Mouse (Mus musculus): ENCODE data around the gene Tcam1. TPM values are rescaled to one million over a fixed set of nuclear protein-coding genes. Genes with fewer than 3 reads are reported as not detected.
"Not testable (repeated sequence)": the region's sequence is repeated elsewhere in the genome, so short reads cannot be mapped to it uniquely, and the experiment has no call there.

Tcam1 gene
- polyA plus RNA-seq (2014; fragmentation: Nextera tagmentation; extraction: Ambion mirVana), result 0.16 and 0.26 TPM in 2 replicates

- DNase-seq (ENCODE audit: low spot score), result peak; percentile 100
- peaks cover 25% of the 10 kb centered on the region for H3K4me1 ChIP-seq (replicated peaks; ENCODE audit: control insufficient read depth, insufficient read depth, low read length)
- H3K36me3 ChIP-seq (ENCODE audit: control insufficient read depth, insufficient read depth, low read length), result no peaks in the 10 kb centered on the region
- 8% methylated on average over 25 of the region's 25 CpGs for WGBS
- no peaks in the 10 kb centered on the region for H3K9me3 ChIP-seq (ENCODE audit: control insufficient read depth, low read length)
- H3K4me2 ChIP-seq (ENCODE audit: low read length), result peak within 1 kb of the TSS; percentile 50
- ATAC-seq (replicated peaks; ENCODE audit: low FRiP score, low TSS enrichment, low read depth), result no peak; the same call in 1 of the 2 replicates
- no peak within 1 kb of the TSS for H3K9ac ChIP-seq (ENCODE audit: low read length)
- H3K27me3 ChIP-seq (replicated peaks; ENCODE audit: control insufficient read depth, insufficient read depth, low read length), result no peaks in the 10 kb centered on the region
- H3K27ac ChIP-seq (ENCODE audit: low read depth), result no peak within 1 kb of the TSS
- peak within 1 kb of the TSS; percentile 18; the same call in 1 of the 2 replicates for H3K4me3 ChIP-seq (ENCODE audit: low read depth, low read length)
Measured at GRCm38 (mm10) chr11:106276454-106276853, at the start of gene Tcam1. TSS of gene Tcam1 (plus strand) at chr11:106276672.

- H3K9ac ChIP-seq (ENCODE audit: low read length); H3K4me3 ChIP-seq (ENCODE audit: low read depth, low read length); ATAC-seq (replicated peaks; ENCODE audit: low FRiP score, low TSS enrichment, low read depth); H3K27ac ChIP-seq (ENCODE audit: low read depth); H3K27me3 ChIP-seq (replicated peaks; ENCODE audit: control insufficient read depth, insufficient read depth, low read length); H3K9me3 ChIP-seq (ENCODE audit: control insufficient read depth, low read length); DNase-seq (ENCODE audit: low spot score); H3K4me1 ChIP-seq (replicated peaks; ENCODE audit: control insufficient read depth, insufficient read depth, low read length); H3K4me2 ChIP-seq (ENCODE audit: low read length): not testable (repeated sequence)
- H3K36me3 ChIP-seq (ENCODE audit: control insufficient read depth, insufficient read depth, low read length), result peaks cover 86% of the 10 kb centered on the region
- 77% methylated on average over 8 of the region's 8 CpGs for WGBS
Measured at GRCm38 (mm10) chr11:106233978-106234377, 42.5 kb upstream of the Tcam1 start.

- Histone ChIP-seq H3K4me1 (replicated peaks; ENCODE audit: control insufficient read depth, insufficient read depth, low read length) (no peaks in the 10 kb centered on the region), H3K27ac (ENCODE audit: low read depth) (no peak overlapping the region), H3K4me2 (ENCODE audit: low read length) (no peak overlapping the region), H3K9me3 (ENCODE audit: control insufficient read depth, low read length) (0 out of 2 replicates have a peak, but pooled peaks cover 3% of the 10 kb centered on the region), H3K9ac (ENCODE audit: low read length) (no peak overlapping the region), H3K36me3 (ENCODE audit: control insufficient read depth, insufficient read depth, low read length) (peaks cover 100% of the 10 kb centered on the region), H3K4me3 (ENCODE audit: low read depth, low read length) (no peak overlapping the region), H3K27me3 (replicated peaks; ENCODE audit: control insufficient read depth, insufficient read depth, low read length) (no peaks in the 10 kb centered on the region)
- DNase-seq (ENCODE audit: low spot score), result peak; percentile 47
- WGBS, result 95% methylated on average over 1 of the region's 1 CpGs
- ATAC-seq (replicated peaks; ENCODE audit: low FRiP score, low TSS enrichment, low read depth), result no peak
Measured at GRCm38 (mm10) chr11:106246834-106247233, 29.6 kb upstream of the Tcam1 start.

GRCm38 (mm10) chr11:106249326-106249725 is 27.1 kb upstream of the Tcam1 start:
- peaks cover 98% of the 10 kb centered on the region for H3K36me3 ChIP-seq (ENCODE audit: control insufficient read depth, insufficient read depth, low read length)
- no peak overlapping the region for H3K9ac ChIP-seq (ENCODE audit: low read length)
- no peak overlapping the region for H3K27ac ChIP-seq (ENCODE audit: low read depth)
- H3K4me3 ChIP-seq (ENCODE audit: low read depth, low read length), result no peak overlapping the region
- peak; percentile 42 for DNase-seq (ENCODE audit: low spot score)
- H3K4me1 ChIP-seq (replicated peaks; ENCODE audit: control insufficient read depth, insufficient read depth, low read length), result no peaks in the 10 kb centered on the region
- H3K27me3 ChIP-seq (replicated peaks; ENCODE audit: control insufficient read depth, insufficient read depth, low read length), result no peaks in the 10 kb centered on the region
- 85% methylated on average over 7 of the region's 7 CpGs for WGBS
- H3K9me3 ChIP-seq (ENCODE audit: control insufficient read depth, low read length), result 0 out of 2 replicates have a peak, but pooled peaks cover 3% of the 10 kb centered on the region
- no peak for ATAC-seq (replicated peaks; ENCODE audit: low FRiP score, low TSS enrichment, low read depth)
- no peak overlapping the region for H3K4me2 ChIP-seq (ENCODE audit: low read length)

DNA sequence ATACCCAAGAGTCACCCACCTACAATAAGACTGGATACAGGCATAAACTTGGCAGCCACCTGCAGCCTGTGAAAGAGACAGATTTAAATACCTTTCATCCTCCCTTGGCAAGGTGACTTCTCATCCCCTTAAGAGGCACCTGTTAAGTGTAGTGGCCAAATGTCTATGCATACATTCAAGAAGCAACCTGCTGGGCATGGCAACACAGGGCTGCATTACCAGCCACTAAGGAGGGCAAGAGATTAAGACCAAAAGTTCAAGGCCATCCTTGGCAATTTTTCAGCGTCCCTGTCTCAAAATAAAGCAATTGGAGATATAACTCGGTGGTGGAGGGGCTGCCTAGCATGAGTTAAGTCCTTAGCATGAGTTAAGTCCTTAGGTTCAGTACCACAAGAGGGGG is 21.7 kb upstream of the Tcam1 start:
- WGBS, result 21% methylated on average over 2 of the region's 2 CpGs
- H3K9ac ChIP-seq (ENCODE audit: low read length), result peak overlapping the region; percentile 82
- H3K27ac ChIP-seq (ENCODE audit: low read depth), result peak overlapping the region; percentile 73; the same call in 1 of the 2 replicates

DNA sequence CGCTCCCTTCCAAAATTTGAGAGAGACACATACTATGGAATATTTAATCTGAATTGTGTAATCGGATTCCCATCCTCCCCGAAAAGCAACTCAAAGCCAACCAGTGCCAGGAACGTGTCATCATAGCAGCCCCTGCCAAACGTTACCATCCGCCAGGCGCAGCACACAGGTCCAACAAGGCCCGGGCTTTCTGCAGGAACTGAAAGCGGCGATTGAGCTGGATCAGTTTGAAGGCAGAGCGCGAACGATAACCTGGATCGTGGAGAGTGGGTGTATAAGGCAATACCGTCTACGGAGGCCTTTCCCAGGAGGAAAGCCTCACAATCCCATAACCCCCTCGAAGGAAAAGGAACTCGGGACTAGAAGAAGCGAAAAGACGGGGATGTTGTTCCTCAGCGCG is 21.3 kb upstream of the Tcam1 start:
- DNase-seq (ENCODE audit: low spot score) (no peak), ATAC-seq (replicated peaks; ENCODE audit: low FRiP score, low TSS enrichment, low read depth) (no peak)
- no peaks in the 10 kb centered on the region for H3K9me3 ChIP-seq (ENCODE audit: control insufficient read depth, low read length)
- H3K4me3 ChIP-seq (ENCODE audit: low read depth, low read length), result peak overlapping the region; percentile 81
- peaks cover 18% of the 10 kb centered on the region for H3K4me1 ChIP-seq (replicated peaks; ENCODE audit: control insufficient read depth, insufficient read depth, low read length)
- H3K9ac ChIP-seq (ENCODE audit: low read length), result peak overlapping the region; percentile 82
- H3K4me2 ChIP-seq (ENCODE audit: low read length), result peak overlapping the region; percentile 93
- H3K36me3 ChIP-seq (ENCODE audit: control insufficient read depth, insufficient read depth, low read length), result peaks cover 53% of the 10 kb centered on the region
- H3K27ac ChIP-seq (ENCODE audit: low read depth), result peak overlapping the region; percentile 73; the same call in 1 of the 2 replicates
- 5% methylated on average over 22 of the region's 22 CpGs for WGBS
- no peaks in the 10 kb centered on the region for H3K27me3 ChIP-seq (replicated peaks; ENCODE audit: control insufficient read depth, insufficient read depth, low read length)

More for the DNA sequence above, 21.7 kb upstream of the Tcam1 start:
- Histone ChIP-seq H3K36me3 (ENCODE audit: control insufficient read depth, insufficient read depth, low read length) (peaks cover 57% of the 10 kb centered on the region), H3K27me3 (replicated peaks; ENCODE audit: control insufficient read depth, insufficient read depth, low read length) (no peaks in the 10 kb centered on the region), H3K9me3 (ENCODE audit: control insufficient read depth, low read length) (no peaks in the 10 kb centered on the region), H3K4me3 (ENCODE audit: low read depth, low read length) (peak overlapping the region; percentile 81), H3K4me2 (ENCODE audit: low read length) (peak overlapping the region; percentile 93), H3K4me1 (replicated peaks; ENCODE audit: control insufficient read depth, insufficient read depth, low read length) (peaks cover 18% of the 10 kb centered on the region)
- DNase-seq (ENCODE audit: low spot score) (no peak), ATAC-seq (replicated peaks; ENCODE audit: low FRiP score, low TSS enrichment, low read depth) (no peak)

DNA sequence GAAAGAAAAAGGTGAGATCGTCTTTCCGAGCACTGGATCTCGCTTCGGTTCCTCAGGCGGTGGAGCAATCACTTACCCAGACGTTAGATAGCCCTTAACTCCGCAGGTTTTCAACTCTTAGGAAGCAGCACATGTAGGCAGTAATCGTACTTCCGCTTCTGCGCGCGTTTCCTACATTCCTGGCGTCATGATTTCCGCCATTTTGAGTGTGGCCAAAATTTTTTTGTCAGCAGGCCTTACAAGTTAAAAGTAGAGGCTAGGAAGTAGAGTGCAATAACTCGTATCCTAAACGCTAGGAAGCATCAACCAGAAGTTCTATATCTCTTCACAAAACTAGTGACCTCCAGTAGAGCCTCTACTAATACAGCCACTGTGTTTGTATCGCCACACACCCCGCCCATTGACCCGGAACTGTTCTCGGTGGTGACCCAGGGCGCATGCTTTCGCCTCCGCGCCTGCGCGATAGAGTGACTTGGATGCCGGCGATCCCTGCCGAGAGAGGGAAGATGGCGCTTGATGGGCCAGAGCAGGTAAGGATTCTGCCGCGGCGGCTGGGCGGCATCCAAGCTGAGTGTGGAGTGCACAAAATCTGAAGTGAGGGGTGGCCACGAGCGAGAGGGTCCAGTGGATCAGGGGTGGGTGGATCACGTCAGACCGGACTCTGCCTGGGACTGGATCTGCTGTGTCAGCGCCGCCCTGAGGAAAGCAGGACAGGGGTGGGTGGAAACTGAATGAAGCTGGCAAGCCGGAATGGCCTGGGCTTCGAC is 20.6 kb upstream of the Tcam1 start, which contains the start of the genes Ftsj3 and Psmc5:
TSS of gene Ftsj3 (minus strand) at position 395 of the 767 bp plus-strand sequence.
TSS of gene Psmc5 (plus strand) at position 470 of the 767 bp plus-strand sequence.
- Histone ChIP-seq H3K4me3 (ENCODE audit: low read depth, low read length) (peak within 1 kb of the TSS; percentile 81), H3K27me3 (replicated peaks; ENCODE audit: control insufficient read depth, insufficient read depth, low read length) (no peaks in the 10 kb centered on the region), H3K36me3 (ENCODE audit: control insufficient read depth, insufficient read depth, low read length) (peaks cover 50% of the 10 kb centered on the region), H3K27ac (ENCODE audit: low read depth) (peak within 1 kb of the TSS; percentile 73), H3K4me1 (replicated peaks; ENCODE audit: control insufficient read depth, insufficient read depth, low read length) (peaks cover 18% of the 10 kb centered on the region), H3K9me3 (ENCODE audit: control insufficient read depth, low read length) (no peaks in the 10 kb centered on the region), H3K4me2 (ENCODE audit: low read length) (peak within 1 kb of the TSS; percentile 93), H3K9ac (ENCODE audit: low read length) (peak within 1 kb of the TSS; percentile 82)
- DNase-seq (ENCODE audit: low spot score) (peak; percentile 98), ATAC-seq (replicated peaks; ENCODE audit: low FRiP score, low TSS enrichment, low read depth) (peak; percentile 96)
- WGBS, result under 1% methylated on average over 42 of the region's 42 CpGs

DNA sequence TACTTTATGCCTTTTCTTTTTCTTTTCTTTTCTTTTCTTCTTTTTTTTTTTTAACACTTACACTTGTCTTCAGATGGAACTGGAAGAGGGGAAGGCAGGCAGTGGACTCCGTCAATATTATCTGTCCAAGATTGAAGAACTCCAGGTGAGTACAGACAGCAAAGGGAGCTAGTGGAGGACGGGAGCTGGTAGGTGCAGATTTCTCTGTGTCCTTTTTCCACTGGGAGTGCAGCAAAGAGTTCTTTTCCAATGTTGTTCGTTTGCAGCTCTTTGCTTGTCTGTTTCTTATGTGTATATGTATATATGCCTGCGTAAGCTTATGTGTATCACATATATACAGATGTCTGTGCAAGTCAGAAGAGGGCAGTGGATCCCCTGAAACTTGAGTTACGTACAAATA is 19.7 kb upstream of the Tcam1 start:
- Histone ChIP-seq H3K4me3 (ENCODE audit: low read depth, low read length) (peak overlapping the region; percentile 81), H3K4me2 (ENCODE audit: low read length) (peak overlapping the region; percentile 93), H3K4me1 (replicated peaks; ENCODE audit: control insufficient read depth, insufficient read depth, low read length) (peaks cover 18% of the 10 kb centered on the region), H3K9me3 (ENCODE audit: control insufficient read depth, low read length) (no peaks in the 10 kb centered on the region), H3K27ac (ENCODE audit: low read depth) (no peak overlapping the region; the same call in 1 of the 2 replicates), H3K36me3 (ENCODE audit: control insufficient read depth, insufficient read depth, low read length) (peaks cover 50% of the 10 kb centered on the region), H3K9ac (ENCODE audit: low read length) (peak overlapping the region; percentile 82), H3K27me3 (replicated peaks; ENCODE audit: control insufficient read depth, insufficient read depth, low read length) (no peaks in the 10 kb centered on the region)
- ATAC-seq (replicated peaks; ENCODE audit: low FRiP score, low TSS enrichment, low read depth) (no peak), DNase-seq (ENCODE audit: low spot score) (no peak)
- WGBS, result 56% methylated on average over 5 of the region's 5 CpGs

Measured in intestine, embryonic 14.5 days (tissue).